Mouse (Mus musculus) liver, embryonic 11.5 days (tissue): Measurements from ENCODE around the gene Plet1. TPM values are rescaled to one million over a fixed set of nuclear protein-coding genes. Genes with fewer than 3 reads are reported as not detected.

Experiments used
- ATAC-seq: fragments of 200-750 bp; cut with Nextera tagmentation; replicated peaks from 2 replicates; pipeline ENCODE4 v1.8.0; 2017; ENCODE audit warnings: moderate number of reproducible peaks, mild to moderate bottlenecking, moderate TSS enrichment, moderate library complexity; ENCODE audit not compliant: low FRiP score
- DNase-seq: peaks from one replicate; pipeline ENCODE4 v3.0.0-alpha.2; 2017; ENCODE audit warnings: low spot score
- H3K27ac ChIP-seq: fragments of 300-500 bp; sonication (generic); 2 replicates; pipeline ENCODE4 v1.5.1; 2014; ENCODE audit warnings: mild to moderate bottlenecking, low read depth, low read length, control low read depth
- H3K27me3 ChIP-seq: fragments of 300-500 bp; sonication (generic); replicated peaks from 2 replicates; pipeline ENCODE4 v1.6.1; 2014; ENCODE audit warnings: low read length, mixed read lengths; ENCODE audit not compliant: control insufficient read depth, insufficient read depth
- H3K36me3 ChIP-seq: fragments of 300-500 bp; sonication (generic); 2 replicates; pipeline ENCODE4 v1.6.1; 2014; ENCODE audit warnings: mild to moderate bottlenecking, low read length, moderate library complexity, mixed read lengths; ENCODE audit not compliant: control insufficient read depth, insufficient read depth
- H3K4me1 ChIP-seq: fragments of 300-500 bp; sonication (generic); replicated peaks from 2 replicates; pipeline ENCODE4 v1.6.1; 2014; ENCODE audit warnings: low read length, mixed read lengths; ENCODE audit not compliant: control insufficient read depth, insufficient read depth
- H3K4me2 ChIP-seq: fragments of 300-500 bp; sonication (generic); 2 replicates; pipeline ENCODE4 v1.6.1; 2014; ENCODE audit warnings: mild to moderate bottlenecking, control low read depth, moderate library complexity
- H3K4me3 ChIP-seq: fragments of 300-500 bp; sonication (generic); 2 replicates; pipeline ENCODE4 v1.5.1; 2014; ENCODE audit warnings: low read depth, low read length, control low read depth
- H3K9ac ChIP-seq: fragments of 300-500 bp; sonication (generic); 2 replicates; pipeline ENCODE4 v1.6.1; 2014; ENCODE audit warnings: low read depth, low read length, control low read depth
- H3K9me3 ChIP-seq: fragments of 300-500 bp; sonication (generic); 2 replicates; pipeline ENCODE4 v1.6.1; 2016; ENCODE audit warnings: low read length, inconsistent platforms, mixed read lengths; ENCODE audit not compliant: control insufficient read depth
- WGBS: fragments of 180-500 bp; shearing (Covaris S2); extraction: QIAGEN DNeasy Blood & Tissue Kit; methylation state at CpG from one replicate; pipeline ENCODE4 v1.1.7; 2014; 5-methylcytosine and 5-hydroxymethylcytosine counted together
- polyA plus RNA-seq: library from polyadenylated mRNA; unstranded; fragments of >200 nt; fragmentation: Nextera tagmentation; extraction: Ambion mirVana; gene quantifications from 2 replicates; pipeline ENCODE4 v1.2.1, GENCODE M21; 2014

The Plet1 gene
- 0.53 and 0.55 TPM in 2 replicates for polyA plus RNA-seq

- no peak within 1 kb of the TSS for H3K4me3 ChIP-seq
- DNase-seq = no peak
- H3K4me2 ChIP-seq = no peak within 1 kb of the TSS
Measured at GRCm38 (mm10) chr9:50494311-50494710, at the start of gene Plet1. Plet1 (plus strand) TSS chr9:50494525.

DNA sequence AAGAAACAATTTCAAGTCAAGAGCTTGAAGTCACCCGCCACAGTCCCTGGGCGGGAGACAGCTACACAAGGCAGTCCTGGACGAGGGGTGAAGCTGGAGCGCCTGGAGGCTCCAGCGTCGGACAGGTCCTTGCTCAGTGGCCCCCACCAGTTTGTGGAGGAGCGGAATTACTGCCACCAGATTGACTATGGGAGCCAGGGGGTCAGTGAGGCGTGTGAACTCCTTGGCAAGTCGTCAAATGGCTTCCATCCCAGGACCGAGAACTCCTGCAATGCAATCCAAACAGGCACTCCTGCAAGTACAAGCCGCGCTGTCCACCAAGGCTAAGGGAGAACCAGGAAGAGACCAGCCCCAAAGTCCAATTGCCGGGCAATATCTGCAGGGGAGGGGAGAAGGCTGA lies 45.3 kb upstream of the Plet1 start:
- Histone ChIP-seq H3K9me3 (0 out of 2 replicates have a peak, but pooled peaks cover 2% of the 10 kb centered on the region), H3K36me3 (no peaks in the 10 kb centered on the region), H3K4me2 (no peak overlapping the region), H3K4me1 (peaks cover 3% of the 10 kb centered on the region; the same call in 1 of the 2 replicates), H3K27me3 (no peaks in the 10 kb centered on the region), H3K4me3 (no peak overlapping the region), H3K9ac (no peak overlapping the region), H3K27ac (no peak overlapping the region)
- DNase-seq (no peak), ATAC-seq (no peak)
- WGBS = 68% methylated on average over 13 of the region's 13 CpGs

More at GRCm38 (mm10) chr9:50494311-50494710, at the start of gene Plet1:
- 74% methylated on average over 6 of the region's 6 CpGs for WGBS
- Histone ChIP-seq H3K4me1 (peaks cover 32% of the 10 kb centered on the region), H3K9ac (no peak within 1 kb of the TSS), H3K36me3 (no peaks in the 10 kb centered on the region), H3K27ac (no peak within 1 kb of the TSS), H3K9me3 (no peaks in the 10 kb centered on the region), H3K27me3 (no peaks in the 10 kb centered on the region)
- no peak for ATAC-seq

- no peaks in the 10 kb centered on the region for H3K36me3 ChIP-seq
- 43% methylated on average over 9 of the region's 9 CpGs for WGBS
- ATAC-seq (peak; percentile 31; the same call in 1 of the 2 replicates), DNase-seq (no peak)
- peak overlapping the region; percentile 52 for H3K4me2 ChIP-seq
- H3K4me3 ChIP-seq = no peak overlapping the region; the same call in 1 of the 2 replicates
- H3K27me3 ChIP-seq = no peaks in the 10 kb centered on the region
- H3K4me1 ChIP-seq = peaks cover 3% of the 10 kb centered on the region; the same call in 1 of the 2 replicates
- H3K27ac ChIP-seq = no peak overlapping the region
- no peaks in the 10 kb centered on the region for H3K9me3 ChIP-seq
- 0 out of 2 replicates have a peak overlapping the region, but pooled peaks have one; percentile 3 for H3K9ac ChIP-seq
Measured at GRCm38 (mm10) chr9:50451456-50452218, 42.7 kb upstream of the Plet1 start.

DNA sequence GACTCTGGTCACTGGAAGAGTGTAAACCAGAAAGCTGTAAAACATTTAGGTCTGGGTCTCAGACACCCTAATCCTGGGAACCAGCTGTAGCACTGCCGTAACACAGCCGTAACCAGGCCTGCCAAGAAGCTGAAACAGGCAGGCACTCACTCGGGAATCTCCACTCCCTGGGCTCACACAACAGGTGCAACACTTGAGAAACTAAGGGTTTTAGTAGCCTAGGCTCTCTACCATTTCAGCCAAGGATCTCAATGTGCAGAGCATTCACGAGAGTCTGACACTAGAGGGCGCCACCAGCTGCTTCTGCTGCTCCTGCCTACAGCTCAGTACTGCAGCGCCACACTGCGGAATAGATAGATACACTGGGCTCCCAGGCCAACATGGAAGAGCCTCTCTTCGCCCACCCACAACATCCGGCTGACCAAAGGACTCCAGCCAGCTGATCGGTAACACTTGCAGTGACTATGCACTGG lies 42.0 kb upstream of the Plet1 start:
- ATAC-seq (peak; percentile 74), DNase-seq (peak; percentile 74)
- Histone ChIP-seq H3K36me3 (no peaks in the 10 kb centered on the region), H3K9me3 (no peaks in the 10 kb centered on the region), H3K27ac (no peak overlapping the region), H3K9ac (0 out of 2 replicates have a peak overlapping the region, but pooled peaks have one; percentile 3), H3K4me3 (peak overlapping the region; percentile 16; the same call in 1 of the 2 replicates), H3K4me2 (peak overlapping the region; percentile 52), H3K4me1 (peaks cover 3% of the 10 kb centered on the region; the same call in 1 of the 2 replicates), H3K27me3 (no peaks in the 10 kb centered on the region)
- WGBS = 9% methylated on average over 10 of the region's 10 CpGs

- no peak overlapping the region for H3K27ac ChIP-seq
- WGBS = 90% methylated on average over 7 of the region's 7 CpGs
- no peak overlapping the region for H3K9ac ChIP-seq
- peaks cover 3% of the 10 kb centered on the region for H3K4me1 ChIP-seq
- ATAC-seq = no peak
- no peak for DNase-seq
- H3K4me3 ChIP-seq = no peak overlapping the region
- H3K9me3 ChIP-seq = no peaks in the 10 kb centered on the region
- H3K36me3 ChIP-seq = no peaks in the 10 kb centered on the region
- no peaks in the 10 kb centered on the region for H3K27me3 ChIP-seq
- no peak overlapping the region for H3K4me2 ChIP-seq
Measured at GRCm38 (mm10) chr9:50457596-50457995, 36.7 kb upstream of the Plet1 start.

GRCm38 (mm10) chr9:50459537-50459936 lies 34.8 kb upstream of the Plet1 start:
- no peak overlapping the region for H3K4me2 ChIP-seq
- no peak overlapping the region for H3K27ac ChIP-seq
- 33% methylated on average over 2 of the region's 2 CpGs for WGBS
- H3K4me3 ChIP-seq = no peak overlapping the region
- H3K27me3 ChIP-seq = no peaks in the 10 kb centered on the region
- no peak for DNase-seq
- H3K36me3 ChIP-seq = no peaks in the 10 kb centered on the region
- H3K4me1 ChIP-seq = peaks cover 4% of the 10 kb centered on the region
- no peaks in the 10 kb centered on the region for H3K9me3 ChIP-seq
- ATAC-seq = no peak
- H3K9ac ChIP-seq = no peak overlapping the region

- Histone ChIP-seq H3K9ac (peak overlapping the region; percentile 59), H3K27ac (no peak overlapping the region), H3K9me3 (no peaks in the 10 kb centered on the region), H3K4me1 (peaks cover 4% of the 10 kb centered on the region), H3K4me2 (peak overlapping the region; percentile 61), H3K36me3 (no peaks in the 10 kb centered on the region), H3K27me3 (no peaks in the 10 kb centered on the region), H3K4me3 (peak overlapping the region; percentile 26; the same call in 1 of the 2 replicates)
- DNase-seq = peak; percentile 63
- 0 out of 2 replicates have a peak, but pooled peaks have one; percentile 45 for ATAC-seq
- 34% methylated on average over 19 of the region's 19 CpGs for WGBS
Measured at GRCm38 (mm10) chr9:50462494-50463204, 31.7 kb upstream of the Plet1 start.

- no peaks in the 10 kb centered on the region for H3K36me3 ChIP-seq
- H3K27me3 ChIP-seq = no peaks in the 10 kb centered on the region
- WGBS = 35% methylated on average over 4 of the region's 4 CpGs
- H3K27ac ChIP-seq = no peak overlapping the region
- H3K4me3 ChIP-seq = no peak overlapping the region
- H3K9ac ChIP-seq = no peak overlapping the region
- peaks cover 4% of the 10 kb centered on the region for H3K4me1 ChIP-seq
- H3K4me2 ChIP-seq = peak overlapping the region; percentile 61
- DNase-seq (no peak), ATAC-seq (no peak)
- no peaks in the 10 kb centered on the region for H3K9me3 ChIP-seq
Measured at GRCm38 (mm10) chr9:50463205-50463508, 31.2 kb upstream of the Plet1 start.
